Mouse (Mus musculus) spleen, adult 2 months (tissue): Measurements from ENCODE around the gene Mtap.

Experiments used
- CTCF ChIP-seq: fragments of 200-500 bp; IDR thresholded peaks from 2 replicates; pipeline ENCODE4 v1.5.1; 2011; ENCODE audit warnings: mild to moderate bottlenecking, inconsistent platforms; ENCODE audit not compliant: insufficient read depth, insufficient read length, insufficient replicate concordance; ENCODE audit errors: extremely low read depth
- POLR2A ChIP-seq: fragments of 200-500 bp; IDR thresholded peaks from 2 replicates; pipeline ENCODE4 v1.6.1; 2011; ENCODE audit warnings: low read depth, low read length, inconsistent platforms

DNA sequence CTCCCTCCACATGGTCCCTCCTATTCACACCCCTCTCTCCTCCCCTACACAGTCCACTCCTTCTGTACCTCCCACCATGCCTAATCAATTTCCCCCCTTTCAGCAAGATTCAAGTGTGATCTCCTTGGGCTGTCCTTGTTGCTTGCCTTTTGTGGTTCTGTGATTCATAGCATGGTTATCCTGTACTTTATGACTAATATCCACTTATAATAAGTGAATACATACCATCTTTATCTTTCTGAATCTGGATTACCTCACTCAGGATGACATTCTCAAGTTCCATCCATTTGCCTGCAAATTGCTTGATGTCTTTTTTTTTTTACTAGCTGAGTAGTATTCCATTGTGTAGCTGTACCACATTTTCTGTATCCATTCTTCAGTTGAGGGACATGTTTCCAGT, 12.3 kb downstream of the Mtap start:
- no peak for TF ChIP-seq CTCF
- no peak for TF ChIP-seq POLR2A
